Mouse (Mus musculus): ENCODE data around the gene Specc1.

GRCm38 (mm10) chr11:62103380-62103911, 146.9 kb downstream of the Specc1 start:
- TF ChIP-seq POLR2A (IDR thresholded peaks at IDR 0.05; ENCODE audit: low read depth, low read length): no peak
- TF ChIP-seq CTCF (IDR thresholded peaks at IDR 0.05; ENCODE audit: extremely low read depth, insufficient read length, insufficient replicate concordance, low read depth, low read length): no peak
